Mouse (Mus musculus) liver, embryonic 16.5 days (tissue): Measurements from ENCODE around the gene Frrs1l. TPM values are rescaled to one million over a fixed set of nuclear protein-coding genes. Genes with fewer than 3 reads are reported as not detected.

Experiments
- ATAC-seq: fragments of 200-750 bp; cut with Nextera tagmentation; 2 replicates; pipeline ENCODE4 v1.8.0; 2017; ENCODE audit warnings: low read depth, mild to moderate bottlenecking, moderate number of reproducible peaks, moderate library complexity
- H3K27ac ChIP-seq: fragments of 300-500 bp; sonication (generic); 2 replicates; pipeline ENCODE4 v1.5.1; 2014; ENCODE audit warnings: mild to moderate bottlenecking, low read length
- H3K27me3 ChIP-seq: fragments of 300-500 bp; sonication (generic); 2 replicates; pipeline ENCODE4 v1.6.1; 2014; ENCODE audit warnings: low read depth, low read length, mixed read lengths; ENCODE audit not compliant: control insufficient read depth, insufficient read depth
- H3K36me3 ChIP-seq: fragments of 300-500 bp; sonication (generic); 2 replicates; pipeline ENCODE4 v1.6.1; 2014; ENCODE audit warnings: mild to moderate bottlenecking; ENCODE audit not compliant: control insufficient read depth, insufficient read depth
- H3K4me1 ChIP-seq: fragments of 300-500 bp; sonication (generic); 2 replicates; pipeline ENCODE4 v1.6.1; 2014; ENCODE audit warnings: low read depth, low read length, mixed read lengths; ENCODE audit not compliant: control insufficient read depth
- H3K4me2 ChIP-seq: fragments of 300-500 bp; sonication (generic); 2 replicates; pipeline ENCODE4 v1.6.1; 2014; ENCODE audit warnings: low read depth, low read length, mixed read lengths
- H3K4me3 ChIP-seq: fragments of 300-500 bp; sonication (generic); 2 replicates; pipeline ENCODE4 v1.5.1; 2014; ENCODE audit warnings: low read depth, mild to moderate bottlenecking, low read length
- H3K9ac ChIP-seq: fragments of 300-500 bp; sonication (generic); 2 replicates; pipeline ENCODE4 v1.6.1; 2014; ENCODE audit warnings: low read depth, low read length
- H3K9me3 ChIP-seq: fragments of 300-500 bp; sonication (generic); replicated peaks from 2 replicates; pipeline ENCODE4 v1.6.1; 2016; ENCODE audit warnings: low read length; ENCODE audit not compliant: control insufficient read depth
- WGBS: fragments of 180-500 bp; shearing (Covaris S2); extraction: QIAGEN DNeasy Blood & Tissue Kit; methylation state at CpG from one replicate; pipeline ENCODE4 v1.1.7; 2014; ENCODE audit not compliant: insufficient replicate concordance; 5-methylcytosine and 5-hydroxymethylcytosine counted together
- polyA plus RNA-seq: library from polyadenylated mRNA; unstranded; fragments of >200 nt; fragmentation: Nextera tagmentation; extraction: Ambion mirVana; gene quantifications from 2 replicates; pipeline ENCODE4 v1.2.1, GENCODE M21; 2015

Frrs1l gene
- polyA plus RNA-seq, 1 experiment from 2014 or later = 0.04 TPM

DNA sequence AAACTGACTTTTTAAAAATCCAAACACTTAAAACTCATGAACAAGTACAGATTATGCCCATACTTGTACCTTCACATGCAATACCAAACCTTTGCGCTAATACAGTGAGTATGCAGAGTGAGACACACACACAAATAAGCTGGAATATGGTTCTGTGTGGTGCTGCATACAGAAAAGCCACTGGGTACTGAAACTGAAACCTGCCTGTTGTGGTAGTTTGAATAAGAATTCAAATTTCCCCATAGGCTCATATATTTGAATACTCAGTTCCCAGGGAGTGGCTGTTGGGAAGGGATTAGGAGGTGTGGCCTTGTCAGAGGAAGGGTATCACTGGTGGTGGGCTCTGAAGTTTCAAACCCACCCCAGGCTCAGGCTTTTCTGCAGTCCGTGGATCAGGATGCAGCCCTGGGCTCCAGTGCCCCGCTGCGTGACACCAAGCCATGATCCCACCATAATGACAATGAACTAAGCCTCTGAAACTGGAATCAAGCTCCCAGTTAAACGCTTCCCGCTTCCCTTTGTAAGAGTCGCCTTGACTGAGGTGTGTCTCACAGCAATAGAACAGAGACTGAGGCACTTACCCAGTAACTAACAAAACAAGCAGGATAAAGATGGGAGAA is 77.7 kb downstream of the Frrs1l start:
- Histone ChIP-seq H3K36me3 (peaks cover 9% of the 10 kb centered on the region), H3K9ac (no peak overlapping the region), H3K4me2 (no peak overlapping the region), H3K4me1 (no peaks in the 10 kb centered on the region), H3K9me3 (no peaks in the 10 kb centered on the region), H3K4me3 (no peak overlapping the region), H3K27ac (no peak overlapping the region), H3K27me3 (no peaks in the 10 kb centered on the region)
- 81% methylated on average over 7 of the region's 7 CpGs for WGBS
- no peak for ATAC-seq

DNA sequence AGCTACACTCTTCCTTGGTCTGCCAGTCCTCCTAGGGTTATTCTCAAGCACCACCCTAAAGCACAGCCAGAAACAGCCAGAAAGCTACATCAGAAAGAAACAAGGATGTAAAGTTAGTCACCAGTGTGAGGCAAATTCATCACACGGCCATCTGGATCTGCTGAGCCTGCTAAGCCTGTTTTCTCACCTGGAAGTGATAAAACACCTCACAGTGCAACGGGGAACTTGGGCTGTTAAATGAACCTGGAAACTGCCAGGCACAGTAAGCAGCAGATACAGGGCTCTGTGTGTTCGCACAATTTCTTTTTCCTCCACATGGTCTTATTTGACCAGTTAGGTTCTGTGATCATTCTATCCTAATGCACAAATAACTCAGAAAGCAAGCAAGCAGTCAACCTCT is 80.6 kb downstream of the Frrs1l start:
- Histone ChIP-seq H3K4me1 (no peaks in the 10 kb centered on the region), H3K36me3 (peaks cover 8% of the 10 kb centered on the region; the same call in 1 of the 2 replicates), H3K4me2 (no peak overlapping the region), H3K9me3 (no peaks in the 10 kb centered on the region), H3K27me3 (no peaks in the 10 kb centered on the region), H3K9ac (no peak overlapping the region), H3K27ac (no peak overlapping the region), H3K4me3 (no peak overlapping the region)
- ATAC-seq = no peak
- 77% methylated on average over 3 of the region's 3 CpGs for WGBS

DNA sequence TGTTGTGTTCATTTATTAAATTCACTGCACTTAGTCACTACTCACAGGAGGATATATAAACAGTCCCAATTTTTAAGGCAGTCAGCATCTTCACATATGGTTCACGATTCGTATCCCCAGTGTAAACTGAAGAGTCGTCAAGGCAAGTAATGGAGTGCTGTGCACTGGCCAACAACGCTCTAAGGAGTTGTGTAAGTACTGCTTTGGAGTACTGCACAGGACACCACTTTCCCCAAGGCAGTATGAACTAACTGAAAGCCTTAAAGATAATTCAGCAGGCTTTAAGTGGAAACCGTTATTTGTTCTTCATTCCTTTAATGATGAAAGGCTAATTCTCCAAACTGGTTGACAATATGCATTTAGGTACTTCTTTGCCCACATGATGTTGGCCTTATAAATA is 82.5 kb downstream of the Frrs1l start:
- Histone ChIP-seq H3K36me3 (peaks cover 12% of the 10 kb centered on the region), H3K9me3 (no peaks in the 10 kb centered on the region), H3K27me3 (no peaks in the 10 kb centered on the region), H3K27ac (no peak overlapping the region), H3K4me3 (no peak overlapping the region), H3K9ac (no peak overlapping the region), H3K4me1 (no peaks in the 10 kb centered on the region), H3K4me2 (no peak overlapping the region)
- no peak for ATAC-seq
- WGBS = 82% methylated on average over 5 of the region's 5 CpGs

Other genes with a start within 250 kb of the Frrs1l start
- gene Actl7b, start 248.9 kb downstream of the Frrs1l start, polyA plus RNA-seq = not detected in 2 replicates
- gene Actl7a, start 247.0 kb downstream of the Frrs1l start, polyA plus RNA-seq = not detected in 2 replicates
- gene Elp1, start 188.1 kb downstream of the Frrs1l start, polyA plus RNA-seq = 10.6 and 10.9 TPM in 2 replicates
- 3.5 and 4.2 TPM in 2 replicates for gene Fam206a, start 188.0 kb downstream of the Frrs1l start, polyA plus RNA-seq
- 8.6 and 9.9 TPM in 2 replicates for gene Ctnnal1, start 125.2 kb downstream of the Frrs1l start, polyA plus RNA-seq
- 2.3 and 2.4 TPM in 2 replicates for gene Tmem245, start 43.0 kb downstream of the Frrs1l start, polyA plus RNA-seq
- gene Epb41l4b, start 153.0 kb upstream of the Frrs1l start, polyA plus RNA-seq = 1.4 and 2.0 TPM in 2 replicates